Mouse (Mus musculus) embryonic facial prominence, embryonic 12.5 days (tissue): Measurements from ENCODE around the gene Rufy3. TPM values are rescaled to one million over a fixed set of nuclear protein-coding genes. Genes with fewer than 3 reads are reported as not detected.

Source experiments
- ATAC-seq: fragments of 200-750 bp; cut with Nextera tagmentation; 2 replicates; pipeline ENCODE4 v1.8.0; 2017; ENCODE audit not compliant: insufficient number of reproducible peaks, insufficient read depth, low FRiP score, low TSS enrichment
- H3K27ac ChIP-seq: fragments of 300-500 bp; sonication (generic); 2 replicates; pipeline ENCODE4 v1.5.1; 2016; ENCODE audit warnings: mild to moderate bottlenecking
- H3K27me3 ChIP-seq: fragments of 300-500 bp; sonication (generic); 2 replicates; pipeline ENCODE4 v1.6.1; 2016; ENCODE audit warnings: mild to moderate bottlenecking, moderate library complexity
- H3K36me3 ChIP-seq: fragments of 300-500 bp; sonication (generic); 2 replicates; pipeline ENCODE4 v1.6.1; 2016; ENCODE audit warnings: mild to moderate bottlenecking
- H3K4me1 ChIP-seq: fragments of 300-500 bp; sonication (generic); 2 replicates; pipeline ENCODE4 v1.6.1; 2016
- H3K4me2 ChIP-seq: fragments of 300-500 bp; sonication (generic); replicated peaks from 2 replicates; pipeline ENCODE4 v1.6.1; 2016; ENCODE audit warnings: mild to moderate bottlenecking, moderate library complexity
- H3K4me3 ChIP-seq: fragments of 300-500 bp; sonication (generic); 2 replicates; pipeline ENCODE4 v1.5.1; 2016; ENCODE audit warnings: mild to moderate bottlenecking
- H3K9ac ChIP-seq: fragments of 300-500 bp; sonication (generic); 2 replicates; pipeline ENCODE4 v1.6.1; 2016; ENCODE audit warnings: mild to moderate bottlenecking, moderate library complexity
- H3K9me3 ChIP-seq: fragments of 300-500 bp; sonication (generic); 2 replicates; pipeline ENCODE4 v1.6.1; 2016; ENCODE audit warnings: mild to moderate bottlenecking, moderate library complexity
- WGBS: fragments of 180-500 bp; shearing (Covaris S2); methylation state at CpG from one replicate; pipeline ENCODE4 v1.1.7; 2016; 5-methylcytosine and 5-hydroxymethylcytosine counted together
- polyA plus RNA-seq: library from polyadenylated mRNA; unstranded; fragments of >200 nt; fragmentation: Nextera tagmentation; extraction: Ambion mirVana; gene quantifications from 2 replicates; pipeline ENCODE4 v1.2.1, GENCODE M21; 2016

The Rufy3 gene
- polyA plus RNA-seq, 1 experiment from 2014 or later, result 31.6 TPM

GRCm38 (mm10) chr5:88602713-88603112 lies 37.9 kb downstream of the Rufy3 start:
- Histone ChIP-seq H3K27me3 (no peaks in the 10 kb centered on the region), H3K4me3 (no peak overlapping the region), H3K4me1 (0 out of 2 replicates have a peak, but pooled peaks cover 4% of the 10 kb centered on the region), H3K27ac (no peak overlapping the region), H3K36me3 (no peaks in the 10 kb centered on the region), H3K9me3 (no peaks in the 10 kb centered on the region), H3K9ac (no peak overlapping the region), H3K4me2 (no peak overlapping the region)
- WGBS, result 86% methylated on average over 3 of the region's 3 CpGs
- no peak for ATAC-seq

GRCm38 (mm10) chr5:88604046-88604445 lies 39.2 kb downstream of the Rufy3 start:
- no peak overlapping the region for H3K4me2 ChIP-seq
- H3K4me3 ChIP-seq, result no peak overlapping the region
- no peak overlapping the region for H3K27ac ChIP-seq
- no peaks in the 10 kb centered on the region for H3K9me3 ChIP-seq
- WGBS, result 86% methylated on average over 3 of the region's 3 CpGs
- ATAC-seq, result no peak
- H3K27me3 ChIP-seq, result no peaks in the 10 kb centered on the region
- no peak overlapping the region for H3K9ac ChIP-seq
- no peaks in the 10 kb centered on the region for H3K36me3 ChIP-seq
- H3K4me1 ChIP-seq, result 0 out of 2 replicates have a peak, but pooled peaks cover 4% of the 10 kb centered on the region

DNA sequence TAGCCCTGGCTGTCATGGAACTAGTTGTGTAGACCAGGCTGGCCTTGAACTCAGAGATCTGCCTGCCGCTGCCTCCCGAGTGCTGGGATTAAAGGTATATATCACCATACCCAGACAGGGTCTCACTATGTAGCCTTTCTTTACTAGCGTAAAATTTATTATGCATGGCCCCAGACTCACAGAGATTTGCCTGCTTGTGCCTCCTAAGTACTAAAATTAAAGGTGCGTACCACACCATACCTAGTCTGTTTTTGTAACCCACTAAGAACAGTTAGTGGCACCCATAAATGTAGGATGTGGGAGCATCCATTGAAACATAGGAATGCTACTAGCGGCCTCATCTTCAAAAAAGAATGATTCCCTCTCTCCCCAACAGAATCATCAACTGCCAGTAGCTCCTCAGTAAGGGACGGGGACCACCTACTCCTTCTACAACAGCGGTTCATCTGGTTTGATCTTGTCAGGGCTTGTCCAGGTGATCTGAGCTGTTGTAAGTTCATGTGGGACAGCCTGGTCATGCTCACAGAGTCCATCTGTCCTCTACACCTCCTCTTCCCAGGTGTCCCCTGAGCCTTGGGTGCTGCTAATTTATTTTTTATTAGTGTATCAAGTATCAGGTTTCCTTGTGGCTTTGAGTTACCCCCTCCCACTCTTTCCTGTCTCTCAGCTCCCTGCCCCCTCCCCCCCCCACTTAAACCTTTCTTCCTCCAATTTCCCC lies 40.0 kb downstream of the Rufy3 start:
- Histone ChIP-seq H3K4me2 (no peak overlapping the region), H3K9ac (no peak overlapping the region), H3K27ac (no peak overlapping the region), H3K27me3 (no peaks in the 10 kb centered on the region), H3K36me3 (no peaks in the 10 kb centered on the region), H3K4me3 (no peak overlapping the region), H3K4me1 (0 out of 2 replicates have a peak, but pooled peaks cover 4% of the 10 kb centered on the region), H3K9me3 (no peaks in the 10 kb centered on the region)
- no peak for ATAC-seq
- 92% methylated on average over 7 of the region's 7 CpGs for WGBS

- Histone ChIP-seq H3K4me3 (no peak overlapping the region), H3K9me3 (no peaks in the 10 kb centered on the region), H3K27me3 (no peaks in the 10 kb centered on the region), H3K4me2 (no peak overlapping the region), H3K4me1 (no peaks in the 10 kb centered on the region), H3K9ac (no peak overlapping the region; the same call in 1 of the 2 replicates), H3K36me3 (peaks cover 24% of the 10 kb centered on the region), H3K27ac (no peak overlapping the region)
- WGBS, result 81% methylated on average over 1 of the region's 1 CpGs
- no peak for ATAC-seq
These were observed 49.3 kb downstream of the Rufy3 start for GRCm38 (mm10) chr5:88614129-88614528.

GRCm38 (mm10) chr5:88616988-88617387 lies 52.1 kb downstream of the Rufy3 start:
- Histone ChIP-seq H3K4me2 (no peak overlapping the region), H3K9ac (no peak overlapping the region), H3K4me1 (no peaks in the 10 kb centered on the region), H3K27ac (no peak overlapping the region), H3K9me3 (no peaks in the 10 kb centered on the region), H3K36me3 (peaks cover 35% of the 10 kb centered on the region), H3K27me3 (no peaks in the 10 kb centered on the region), H3K4me3 (no peak overlapping the region)
- 84% methylated on average over 4 of the region's 4 CpGs for whole genome bisulfite sequencing
- ATAC-seq, result no peak

DNA sequence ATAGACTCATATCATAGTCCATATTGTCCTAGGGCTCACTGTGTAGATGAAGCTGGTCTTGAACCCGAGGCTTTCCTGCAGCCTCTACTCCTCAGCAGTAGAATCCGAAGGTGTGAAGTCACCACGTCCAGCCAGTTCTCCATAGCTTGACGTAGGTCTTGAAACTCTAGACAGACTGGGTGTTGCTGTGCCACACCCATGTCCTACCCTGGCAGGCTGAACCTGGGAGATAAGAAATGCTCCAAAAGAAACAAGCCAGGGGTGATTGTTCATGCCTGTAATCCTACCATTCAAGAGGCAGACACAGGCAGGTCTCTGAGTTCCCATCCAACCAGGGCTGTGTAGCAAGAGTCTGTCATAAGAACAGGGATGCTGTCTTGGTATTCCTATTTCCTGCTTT lies 62.7 kb downstream of the Rufy3 start:
- Histone ChIP-seq H3K4me2 (no peak overlapping the region), H3K36me3 (peaks cover 31% of the 10 kb centered on the region), H3K9me3 (no peaks in the 10 kb centered on the region), H3K4me1 (no peaks in the 10 kb centered on the region), H3K9ac (no peak overlapping the region), H3K27me3 (no peaks in the 10 kb centered on the region), H3K27ac (no peak overlapping the region), H3K4me3 (no peak overlapping the region)
- 90% methylated on average over 4 of the region's 4 CpGs for WGBS
- ATAC-seq, result no peak

DNA sequence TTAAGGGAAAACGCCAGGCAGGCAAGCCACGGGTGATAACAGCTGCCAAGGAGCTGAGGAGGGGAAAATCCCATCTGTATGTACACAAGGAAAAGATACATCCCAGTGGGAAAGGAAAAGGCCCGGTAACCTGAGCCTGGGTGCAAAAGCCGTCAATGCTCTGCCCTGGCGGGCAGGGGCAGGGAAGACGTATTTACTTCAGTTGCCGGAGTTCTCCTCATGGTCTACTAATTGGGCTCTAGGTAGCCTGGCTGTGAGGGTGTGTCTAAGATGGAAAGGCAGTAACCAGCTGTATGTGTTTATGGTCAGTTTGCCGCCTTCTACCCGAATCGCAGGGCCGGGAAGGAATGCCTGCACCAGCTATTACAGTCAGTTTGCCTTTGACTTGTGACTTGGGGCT lies 64.3 kb downstream of the Rufy3 start:
- Histone ChIP-seq H3K9me3 (no peaks in the 10 kb centered on the region), H3K4me2 (no peak overlapping the region), H3K4me1 (no peaks in the 10 kb centered on the region), H3K4me3 (no peak overlapping the region), H3K9ac (no peak overlapping the region), H3K27me3 (no peaks in the 10 kb centered on the region), H3K36me3 (peaks cover 35% of the 10 kb centered on the region; the same call in 1 of the 2 replicates), H3K27ac (no peak overlapping the region)
- WGBS, result 74% methylated on average over 11 of the region's 11 CpGs
- ATAC-seq, result no peak

DNA sequence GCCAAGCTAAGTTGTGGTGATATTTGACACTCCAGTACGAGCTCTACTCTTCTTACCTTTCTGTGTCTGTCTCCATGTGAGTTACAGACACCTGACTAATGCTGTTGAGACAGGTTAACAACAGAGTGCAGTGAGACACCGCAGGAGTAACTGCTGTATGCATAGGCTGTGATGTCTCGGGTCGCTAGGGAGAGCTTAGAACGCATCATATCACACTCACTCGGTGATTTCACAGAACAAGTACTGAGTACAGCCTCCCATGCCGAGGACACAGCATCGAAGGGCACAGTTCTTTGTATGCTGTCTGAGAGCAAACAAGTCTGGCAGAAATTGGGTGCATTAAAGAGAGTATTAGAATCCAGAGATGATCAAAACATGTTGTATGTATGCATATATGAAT lies 65.1 kb downstream of the Rufy3 start:
- no peak overlapping the region for H3K4me3 ChIP-seq
- no peak overlapping the region for H3K9ac ChIP-seq
- no peaks in the 10 kb centered on the region for H3K9me3 ChIP-seq
- peaks cover 42% of the 10 kb centered on the region for H3K36me3 ChIP-seq
- no peak overlapping the region for H3K4me2 ChIP-seq
- ATAC-seq, result no peak
- no peaks in the 10 kb centered on the region for H3K4me1 ChIP-seq
- WGBS, result 88% methylated on average over 8 of the region's 8 CpGs
- no peaks in the 10 kb centered on the region for H3K27me3 ChIP-seq
- no peak overlapping the region for H3K27ac ChIP-seq

- WGBS, result 73% methylated on average over 3 of the region's 3 CpGs
- no peak for ATAC-seq
- no peak overlapping the region for H3K9ac ChIP-seq
These were observed 66.0 kb downstream of the Rufy3 start for GRCm38 (mm10) chr5:88630883-88631282.

DNA sequence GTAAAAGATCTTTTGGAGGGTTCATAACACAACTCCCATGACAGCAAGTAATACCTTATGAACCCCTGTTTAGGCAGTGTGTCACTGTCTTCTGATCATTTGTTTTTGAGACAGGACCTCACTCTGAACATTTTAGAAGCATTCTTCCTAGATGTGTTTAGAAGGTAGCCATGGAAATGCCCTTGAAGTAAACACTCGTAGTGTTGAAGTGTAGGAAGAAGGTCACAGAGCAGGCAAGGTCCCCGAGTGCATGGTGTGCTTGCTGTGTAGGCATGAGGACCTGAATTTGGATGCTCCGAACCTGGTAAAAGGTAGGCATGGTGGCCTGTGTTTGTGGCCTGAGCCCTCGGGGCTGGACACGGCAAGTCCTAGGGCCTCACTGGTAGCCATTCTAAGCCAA lies 66.7 kb downstream of the Rufy3 start:
- ATAC-seq, result no peak

More at GRCm38 (mm10) chr5:88630883-88631282, 66.0 kb downstream of the Rufy3 start:
- H3K36me3 ChIP-seq, result peaks cover 49% of the 10 kb centered on the region
- H3K4me1 ChIP-seq, result no peaks in the 10 kb centered on the region
- no peaks in the 10 kb centered on the region for H3K9me3 ChIP-seq
- H3K4me2 ChIP-seq, result no peak overlapping the region
- H3K27me3 ChIP-seq, result no peaks in the 10 kb centered on the region
- H3K4me3 ChIP-seq, result no peak overlapping the region
- no peak overlapping the region for H3K27ac ChIP-seq

DNA sequence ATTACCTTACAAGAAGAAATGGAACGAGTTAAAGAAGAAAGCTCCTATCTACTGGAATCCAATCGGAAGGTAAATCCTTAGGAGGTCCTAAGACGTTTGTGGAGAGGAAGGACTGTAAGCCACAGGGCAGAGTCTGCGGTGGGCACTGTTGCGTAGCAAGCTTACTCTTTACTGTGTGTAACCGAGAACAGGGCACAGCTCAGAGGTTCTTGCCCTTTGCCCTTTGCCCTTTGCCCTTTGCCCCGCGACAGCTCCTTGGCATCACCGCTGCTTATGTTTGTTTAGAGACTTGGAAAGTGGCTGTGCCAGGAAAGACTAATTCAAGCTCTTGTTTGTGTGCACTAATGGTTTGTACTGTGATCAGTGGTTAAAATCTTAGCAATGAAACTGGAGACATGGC lies 67.6 kb downstream of the Rufy3 start:
- Histone ChIP-seq H3K36me3 (peaks cover 61% of the 10 kb centered on the region), H3K9me3 (no peaks in the 10 kb centered on the region), H3K4me1 (no peaks in the 10 kb centered on the region), H3K4me3 (no peak overlapping the region), H3K27me3 (no peaks in the 10 kb centered on the region), H3K27ac (no peak overlapping the region), H3K9ac (no peak overlapping the region), H3K4me2 (no peak overlapping the region)
- ATAC-seq, result no peak
- WGBS, result 61% methylated on average over 9 of the region's 9 CpGs

More for the DNA sequence above, 66.7 kb downstream of the Rufy3 start:
- 92% methylated on average over 5 of the region's 5 CpGs for WGBS
- Histone ChIP-seq H3K36me3 (peaks cover 52% of the 10 kb centered on the region), H3K4me3 (no peak overlapping the region), H3K4me2 (no peak overlapping the region), H3K27ac (no peak overlapping the region), H3K4me1 (no peaks in the 10 kb centered on the region), H3K9me3 (no peaks in the 10 kb centered on the region), H3K9ac (no peak overlapping the region), H3K27me3 (no peaks in the 10 kb centered on the region)

- Histone ChIP-seq H3K4me1 (no peaks in the 10 kb centered on the region), H3K4me2 (no peak overlapping the region), H3K36me3 (peaks cover 52% of the 10 kb centered on the region), H3K9ac (no peak overlapping the region), H3K4me3 (no peak overlapping the region), H3K27ac (no peak overlapping the region), H3K9me3 (no peaks in the 10 kb centered on the region), H3K27me3 (no peaks in the 10 kb centered on the region)
- 82% methylated on average over 5 of the region's 5 CpGs for WGBS
- no peak for ATAC-seq
These were observed 69.2 kb downstream of the Rufy3 start for GRCm38 (mm10) chr5:88634076-88634475.
